Mouse (Mus musculus): ENCODE measurements around the gene Ap5b1.

DNA sequence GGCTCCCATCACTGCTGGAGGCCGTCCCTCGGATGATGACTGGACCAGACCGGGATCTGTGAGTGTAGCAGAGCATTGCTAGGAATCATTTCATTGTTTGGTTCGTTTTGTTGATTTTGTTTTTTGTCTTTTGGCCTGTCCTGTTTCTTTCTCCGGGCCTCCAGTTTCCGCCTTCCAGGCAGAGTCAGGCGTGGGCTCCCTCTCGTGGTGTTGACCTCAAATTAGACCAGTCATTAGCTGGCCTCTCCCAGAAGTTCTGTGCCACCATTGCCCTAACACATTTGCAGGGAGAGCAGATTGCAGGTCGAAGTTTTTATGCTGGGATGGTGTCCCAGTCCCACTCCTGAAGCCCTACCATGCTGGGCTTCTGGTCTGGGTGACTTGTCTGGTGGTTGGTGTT lies 21.3 kb downstream of the Ap5b1 start:
- peak; percentile 18; the same call in 1 of the 2 replicates for TF ChIP-seq CTCF (IDR thresholded peaks at IDR 0.05; ENCODE audit: extremely low read depth, insufficient read length, insufficient replicate concordance, low read depth, low read length)
- no peak for TF ChIP-seq POLR2A (IDR thresholded peaks at IDR 0.05; ENCODE audit: low read depth, low read length)
